Mouse (Mus musculus) liver, embryonic 16.5 days (tissue): ENCODE measurements around the gene Syngr3. TPM values are rescaled to one million over a fixed set of nuclear protein-coding genes. Genes with fewer than 3 reads are reported as not detected.

Source experiments
- ATAC-seq: fragments of 200-750 bp; cut with Nextera tagmentation; 2 replicates; pipeline ENCODE4 v1.8.0; 2017; ENCODE audit warnings: low read depth, mild to moderate bottlenecking, moderate number of reproducible peaks, moderate library complexity
- H3K27ac ChIP-seq: fragments of 300-500 bp; sonication (generic); 2 replicates; pipeline ENCODE4 v1.5.1; 2014; ENCODE audit warnings: mild to moderate bottlenecking, low read length
- H3K27me3 ChIP-seq: fragments of 300-500 bp; sonication (generic); 2 replicates; pipeline ENCODE4 v1.6.1; 2014; ENCODE audit warnings: low read depth, low read length, mixed read lengths; ENCODE audit not compliant: control insufficient read depth, insufficient read depth
- H3K36me3 ChIP-seq: fragments of 300-500 bp; sonication (generic); 2 replicates; pipeline ENCODE4 v1.6.1; 2014; ENCODE audit warnings: mild to moderate bottlenecking; ENCODE audit not compliant: control insufficient read depth, insufficient read depth
- H3K4me1 ChIP-seq: fragments of 300-500 bp; sonication (generic); 2 replicates; pipeline ENCODE4 v1.6.1; 2014; ENCODE audit warnings: low read depth, low read length, mixed read lengths; ENCODE audit not compliant: control insufficient read depth
- H3K4me2 ChIP-seq: fragments of 300-500 bp; sonication (generic); 2 replicates; pipeline ENCODE4 v1.6.1; 2014; ENCODE audit warnings: low read depth, low read length, mixed read lengths
- H3K4me3 ChIP-seq: fragments of 300-500 bp; sonication (generic); 2 replicates; pipeline ENCODE4 v1.5.1; 2014; ENCODE audit warnings: low read depth, mild to moderate bottlenecking, low read length
- H3K9ac ChIP-seq: fragments of 300-500 bp; sonication (generic); 2 replicates; pipeline ENCODE4 v1.6.1; 2014; ENCODE audit warnings: low read depth, low read length
- H3K9me3 ChIP-seq: fragments of 300-500 bp; sonication (generic); replicated peaks from 2 replicates; pipeline ENCODE4 v1.6.1; 2016; ENCODE audit warnings: low read length; ENCODE audit not compliant: control insufficient read depth
- WGBS: fragments of 180-500 bp; shearing (Covaris S2); extraction: QIAGEN DNeasy Blood & Tissue Kit; methylation state at CpG from one replicate; pipeline ENCODE4 v1.1.7; 2014; ENCODE audit not compliant: insufficient replicate concordance; 5-methylcytosine and 5-hydroxymethylcytosine counted together
- polyA plus RNA-seq: library from polyadenylated mRNA; unstranded; fragments of >200 nt; fragmentation: Nextera tagmentation; extraction: Ambion mirVana; gene quantifications from 2 replicates; pipeline ENCODE4 v1.2.1, GENCODE M21; 2015

Syngr3 gene
- polyA plus RNA-seq, 1 experiment from 2014 or later, result 0.21 TPM

GRCm38 (mm10) chr17:24696011-24696697, 6.4 kb upstream of the Syngr3 start, which contains the start of the genes Gfer and Noxo1:
Gene Gfer (minus strand): TSS chr17:24696156.
Gene Noxo1 (plus strand): TSS chr17:24696234.
- peaks cover 5% of the 10 kb centered on the region; the same call in 1 of the 2 replicates for H3K36me3 ChIP-seq
- H3K4me1 ChIP-seq, result peaks cover 19% of the 10 kb centered on the region
- peak; percentile 97 for ATAC-seq
- H3K4me3 ChIP-seq, result peak within 1 kb of the TSS; percentile 85
- H3K27ac ChIP-seq, result peak within 1 kb of the TSS; percentile 80
- peak within 1 kb of the TSS; percentile 94 for H3K4me2 ChIP-seq
- H3K27me3 ChIP-seq, result peaks cover 7% of the 10 kb centered on the region
- H3K9me3 ChIP-seq, result no peaks in the 10 kb centered on the region
- H3K9ac ChIP-seq, result peak within 1 kb of the TSS; percentile 86
- WGBS, result under 1% methylated on average over 75 of the region's 76 CpGs

- H3K27me3 ChIP-seq, result peaks cover 14% of the 10 kb centered on the region
- no peaks in the 10 kb centered on the region for H3K9me3 ChIP-seq
- H3K36me3 ChIP-seq, result no peaks in the 10 kb centered on the region; the same call in 1 of the 2 replicates
- 8% methylated on average over 51 of the region's 51 CpGs for WGBS
- ATAC-seq, result peak; percentile 3; the same call in 1 of the 2 replicates
- H3K4me3 ChIP-seq, result peak overlapping the region; percentile 85
- peaks cover 19% of the 10 kb centered on the region for H3K4me1 ChIP-seq
- peak overlapping the region; percentile 80 for H3K27ac ChIP-seq
- H3K4me2 ChIP-seq, result peak overlapping the region; percentile 94
- H3K9ac ChIP-seq, result peak overlapping the region; percentile 86
These were observed 5.7 kb upstream of the Syngr3 start for GRCm38 (mm10) chr17:24695326-24696010.

- Histone ChIP-seq H3K36me3 (no peaks in the 10 kb centered on the region; the same call in 1 of the 2 replicates), H3K4me3 (no peak overlapping the region), H3K4me2 (no peak overlapping the region), H3K27ac (no peak overlapping the region), H3K9ac (no peak overlapping the region), H3K4me1 (peaks cover 28% of the 10 kb centered on the region), H3K9me3 (no peaks in the 10 kb centered on the region), H3K27me3 (peaks cover 45% of the 10 kb centered on the region)
- ATAC-seq, result no peak
- WGBS, result 53% methylated on average over 5 of the region's 5 CpGs
These were observed 2.6 kb upstream of the Syngr3 start for GRCm38 (mm10) chr17:24692385-24692784.

GRCm38 (mm10) chr17:24687599-24687998, 2.2 kb downstream of the Syngr3 start:
- Histone ChIP-seq H3K27ac (no peak overlapping the region), H3K27me3 (peaks cover 49% of the 10 kb centered on the region), H3K4me2 (peak overlapping the region; percentile 78), H3K4me3 (peak overlapping the region; percentile 59), H3K9ac (no peak overlapping the region; the same call in 1 of the 2 replicates), H3K36me3 (no peaks in the 10 kb centered on the region; the same call in 1 of the 2 replicates), H3K9me3 (no peaks in the 10 kb centered on the region), H3K4me1 (peaks cover 19% of the 10 kb centered on the region)
- 16% methylated on average over 23 of the region's 23 CpGs for WGBS
- no peak for ATAC-seq

GRCm38 (mm10) chr17:24687146-24687595, 2.6 kb downstream of the Syngr3 start:
- H3K27me3 ChIP-seq, result peaks cover 48% of the 10 kb centered on the region
- H3K27ac ChIP-seq, result no peak overlapping the region
- H3K36me3 ChIP-seq, result no peaks in the 10 kb centered on the region; the same call in 1 of the 2 replicates
- ATAC-seq, result peak; percentile 74
- peak overlapping the region; percentile 78 for H3K4me2 ChIP-seq
- peaks cover 19% of the 10 kb centered on the region for H3K4me1 ChIP-seq
- no peaks in the 10 kb centered on the region for H3K9me3 ChIP-seq
- H3K4me3 ChIP-seq, result peak overlapping the region; percentile 59
- under 1% methylated on average over 24 of the region's 25 CpGs for WGBS
- H3K9ac ChIP-seq, result peak overlapping the region; percentile 44; the same call in 1 of the 2 replicates

- peaks cover 19% of the 10 kb centered on the region for H3K4me1 ChIP-seq
- 32% methylated on average over 16 of the region's 16 CpGs for WGBS
- peak overlapping the region; percentile 20 for H3K4me3 ChIP-seq
- no peak overlapping the region for H3K9ac ChIP-seq
- ATAC-seq, result peak; percentile 50; the same call in 1 of the 2 replicates
- no peaks in the 10 kb centered on the region for H3K36me3 ChIP-seq
- no peaks in the 10 kb centered on the region for H3K9me3 ChIP-seq
- no peak overlapping the region for H3K27ac ChIP-seq
- peak overlapping the region; percentile 50 for H3K4me2 ChIP-seq
- H3K27me3 ChIP-seq, result peaks cover 45% of the 10 kb centered on the region
These were observed 3.2 kb downstream of the Syngr3 start for GRCm38 (mm10) chr17:24686514-24686913.

GRCm38 (mm10) chr17:24677500-24678080, 12.2 kb downstream of the Syngr3 start:
- H3K36me3 ChIP-seq, result peaks cover 20% of the 10 kb centered on the region
- H3K4me3 ChIP-seq, result no peak overlapping the region
- no peak for ATAC-seq
- H3K27me3 ChIP-seq, result no peaks in the 10 kb centered on the region
- no peak overlapping the region for H3K27ac ChIP-seq
- no peaks in the 10 kb centered on the region for H3K9me3 ChIP-seq
- peaks cover 4% of the 10 kb centered on the region; the same call in 1 of the 2 replicates for H3K4me1 ChIP-seq
- 81% methylated on average over 24 of the region's 24 CpGs for whole genome bisulfite sequencing
- no peak overlapping the region for H3K4me2 ChIP-seq
- H3K9ac ChIP-seq, result no peak overlapping the region

GRCm38 (mm10) chr17:24676877-24677276, 12.9 kb downstream of the Syngr3 start:
- no peak overlapping the region for H3K4me2 ChIP-seq
- WGBS, result 81% methylated on average over 5 of the region's 5 CpGs
- no peak for ATAC-seq
- no peaks in the 10 kb centered on the region for H3K9me3 ChIP-seq
- no peak overlapping the region for H3K4me3 ChIP-seq
- H3K27me3 ChIP-seq, result no peaks in the 10 kb centered on the region
- no peak overlapping the region for H3K9ac ChIP-seq
- H3K36me3 ChIP-seq, result peaks cover 20% of the 10 kb centered on the region
- peaks cover 9% of the 10 kb centered on the region for H3K4me1 ChIP-seq
- no peak overlapping the region for H3K27ac ChIP-seq
